Mouse (Mus musculus) embryonic facial prominence, embryonic 10.5 days (tissue): Measurements from ENCODE around the gene Alyref. TPM values are rescaled to one million over a fixed set of nuclear protein-coding genes. Genes with fewer than 3 reads are reported as not detected.
A peak's percentile ranks its signal among the peaks of the same experiment; 100 is the strongest.

ENCODE experiments used
- DNase-seq: peaks from one replicate; pipeline ENCODE4 v3.0.0-alpha.2; 2017; ENCODE audit warnings: low spot score
- H3K27ac ChIP-seq: fragments of 300-500 bp; sonication (generic); replicated peaks from 2 replicates; pipeline ENCODE4 v1.5.1; 2016; ENCODE audit warnings: mild to moderate bottlenecking
- H3K27me3 ChIP-seq: fragments of 300-500 bp; sonication (generic); replicated peaks from 2 replicates; pipeline ENCODE4 v1.6.1; 2016; ENCODE audit warnings: low read depth, mild to moderate bottlenecking; ENCODE audit not compliant: poor library complexity, severe bottlenecking
- H3K36me3 ChIP-seq: fragments of 300-500 bp; sonication (generic); replicated peaks from 2 replicates; pipeline ENCODE4 v1.6.1; 2016; ENCODE audit warnings: mild to moderate bottlenecking, moderate library complexity
- H3K4me1 ChIP-seq: fragments of 300-500 bp; sonication (generic); 2 replicates; pipeline ENCODE4 v1.6.1; 2016
- H3K4me3 ChIP-seq: fragments of 300-500 bp; sonication (generic); 2 replicates; pipeline ENCODE4 v1.5.1; 2016; ENCODE audit warnings: mild to moderate bottlenecking, moderate library complexity
- H3K9me3 ChIP-seq: fragments of 300-500 bp; sonication (generic); 2 replicates; pipeline ENCODE4 v1.6.1; 2016; ENCODE audit warnings: mild to moderate bottlenecking
- WGBS: fragments of 180-500 bp; shearing (Covaris S2); methylation state at CpG from one replicate; pipeline ENCODE4 v1.1.7; 2016; 5-methylcytosine and 5-hydroxymethylcytosine counted together
- polyA plus RNA-seq: library from polyadenylated mRNA; unstranded; fragments of >200 nt; fragmentation: Nextera tagmentation; extraction: Ambion mirVana; gene quantifications from 2 replicates; pipeline ENCODE4 v1.2.1, GENCODE M21; 2016

Alyref gene
- polyA plus RNA-seq, 1 experiment from 2014 or later: 620 TPM

GRCm38 (mm10) chr11:120630881-120631725, 32.9 kb upstream of the Alyref start:
- WGBS: 49% methylated on average over 7 of the region's 7 CpGs
- Histone ChIP-seq H3K4me1 (peaks cover 39% of the 10 kb centered on the region), H3K27me3 (no peaks in the 10 kb centered on the region), H3K4me3 (peak overlapping the region; percentile 99), H3K27ac (peak overlapping the region; percentile 42), H3K9me3 (no peaks in the 10 kb centered on the region), H3K36me3 (peaks cover 41% of the 10 kb centered on the region)
- DNase-seq: no peak

- Histone ChIP-seq H3K4me1 (peaks cover 43% of the 10 kb centered on the region), H3K36me3 (peaks cover 45% of the 10 kb centered on the region), H3K27me3 (no peaks in the 10 kb centered on the region), H3K27ac (peak overlapping the region; percentile 42), H3K4me3 (peak overlapping the region; percentile 99), H3K9me3 (no peaks in the 10 kb centered on the region)
- no peak for DNase-seq
- 44% methylated on average over 5 of the region's 5 CpGs for WGBS
Observed at GRCm38 (mm10) chr11:120630401-120630871, 32.3 kb upstream of the Alyref start.

- Histone ChIP-seq H3K4me1 (peaks cover 48% of the 10 kb centered on the region), H3K27me3 (no peaks in the 10 kb centered on the region), H3K9me3 (no peaks in the 10 kb centered on the region), H3K36me3 (peaks cover 47% of the 10 kb centered on the region), H3K27ac (peak overlapping the region; percentile 42), H3K4me3 (peak overlapping the region; percentile 99)
- WGBS: 38% methylated on average over 7 of the region's 7 CpGs
- no peak for DNase-seq
Observed at GRCm38 (mm10) chr11:120629911-120630310, 31.7 kb upstream of the Alyref start.

- WGBS: 78% methylated on average over 23 of the region's 23 CpGs
- Histone ChIP-seq H3K36me3 (peaks cover 47% of the 10 kb centered on the region), H3K27ac (peak overlapping the region; percentile 42; the same call in 1 of the 2 replicates), H3K9me3 (no peaks in the 10 kb centered on the region), H3K27me3 (no peaks in the 10 kb centered on the region), H3K4me3 (peak overlapping the region; percentile 99), H3K4me1 (peaks cover 52% of the 10 kb centered on the region)
- DNase-seq: no peak
Observed at GRCm38 (mm10) chr11:120629341-120629730, 31.2 kb upstream of the Alyref start.

- no peak overlapping the region for H3K27ac ChIP-seq
- H3K27me3 ChIP-seq: no peaks in the 10 kb centered on the region
- DNase-seq: no peak
- peaks cover 47% of the 10 kb centered on the region for H3K36me3 ChIP-seq
- peak overlapping the region; percentile 99; the same call in 1 of the 2 replicates for H3K4me3 ChIP-seq
- no peaks in the 10 kb centered on the region for H3K9me3 ChIP-seq
- 95% methylated on average over 23 of the region's 23 CpGs for WGBS
- peaks cover 55% of the 10 kb centered on the region for H3K4me1 ChIP-seq
Observed at GRCm38 (mm10) chr11:120628601-120629340, 30.6 kb upstream of the Alyref start.

- H3K4me1 ChIP-seq: peaks cover 56% of the 10 kb centered on the region
- H3K36me3 ChIP-seq: peaks cover 55% of the 10 kb centered on the region
- peak overlapping the region; percentile 14; the same call in 1 of the 2 replicates for H3K4me3 ChIP-seq
Observed at GRCm38 (mm10) chr11:120627468-120628300, 29.5 kb upstream of the Alyref start.

GRCm38 (mm10) chr11:120626785-120627467, 28.8 kb upstream of the Alyref start:
- H3K9me3 ChIP-seq: no peaks in the 10 kb centered on the region
- 0 out of 2 replicates have a peak overlapping the region, but pooled peaks have one; percentile 14 for H3K4me3 ChIP-seq
- H3K36me3 ChIP-seq: peaks cover 63% of the 10 kb centered on the region
- H3K4me1 ChIP-seq: peaks cover 49% of the 10 kb centered on the region
- no peak for DNase-seq
- no peak overlapping the region for H3K27ac ChIP-seq
- 89% methylated on average over 11 of the region's 11 CpGs for WGBS
- H3K27me3 ChIP-seq: no peaks in the 10 kb centered on the region

More at GRCm38 (mm10) chr11:120627468-120628300, 29.5 kb upstream of the Alyref start:
- Histone ChIP-seq H3K27me3 (no peaks in the 10 kb centered on the region), H3K27ac (no peak overlapping the region), H3K9me3 (no peaks in the 10 kb centered on the region)
- WGBS: 85% methylated on average over 22 of the region's 22 CpGs
- no peak for DNase-seq

- peaks cover 33% of the 10 kb centered on the region for H3K4me1 ChIP-seq
- no peaks in the 10 kb centered on the region for H3K27me3 ChIP-seq
- no peak for DNase-seq
- peak within 1 kb of the TSS; percentile 97 for H3K4me3 ChIP-seq
- peak within 1 kb of the TSS; percentile 75 for H3K27ac ChIP-seq
- WGBS: 22% methylated on average over 5 of the region's 5 CpGs
- H3K36me3 ChIP-seq: peaks cover 76% of the 10 kb centered on the region
- H3K9me3 ChIP-seq: no peaks in the 10 kb centered on the region
Observed at GRCm38 (mm10) chr11:120625152-120625775, 27.1 kb upstream of the Alyref start, which contains the start of gene Sirt7. Gene Sirt7, minus strand, starts transcription at chr11:120625240.

- peak overlapping the region; percentile 75 for H3K27ac ChIP-seq
- peaks cover 77% of the 10 kb centered on the region for H3K36me3 ChIP-seq
- WGBS: under 1% methylated on average over 53 of the region's 53 CpGs
- peak; percentile 90 for DNase-seq
- H3K9me3 ChIP-seq: no peaks in the 10 kb centered on the region
- H3K4me1 ChIP-seq: peaks cover 27% of the 10 kb centered on the region
- H3K4me3 ChIP-seq: peak overlapping the region; percentile 97
- H3K27me3 ChIP-seq: no peaks in the 10 kb centered on the region
Observed at GRCm38 (mm10) chr11:120624680-120625111, 26.5 kb upstream of the Alyref start.

- peak overlapping the region; percentile 97 for H3K4me3 ChIP-seq
- H3K36me3 ChIP-seq: peaks cover 77% of the 10 kb centered on the region
- H3K27me3 ChIP-seq: no peaks in the 10 kb centered on the region
- 14% methylated on average over 30 of the region's 30 CpGs for WGBS
- DNase-seq: peak; percentile 73
- H3K27ac ChIP-seq: peak overlapping the region; percentile 75
- peaks cover 21% of the 10 kb centered on the region for H3K4me1 ChIP-seq
- H3K9me3 ChIP-seq: no peaks in the 10 kb centered on the region
Observed at GRCm38 (mm10) chr11:120623961-120624679, 26.0 kb upstream of the Alyref start.
